Mouse (Mus musculus) spleen, adult 2 months (tissue): ENCODE measurements at regions not wholly inside any gene's neighbourhood (a gene's known extent, or its start where the extent isn't known, plus 50 kb on each side); places are given as distances from the start of the nearest gene placed in this dataset.

Experiments used
- DNase-seq, 2 experiments: peaks; one replicate each; pipeline versions ENCODE4 v3.0.0 to v3.0.0-alpha.2; 2012 to 2021; ENCODE audit warnings: low spot score in 2 of 2, low read depth in 1 of 2
- H3K27ac ChIP-seq: fragments of 200-500 bp; 2 replicates; pipeline ENCODE4 v1.5.1; 2012; ENCODE audit warnings: low read length, inconsistent platforms; ENCODE audit not compliant: insufficient read depth
- H3K27me3 ChIP-seq: fragments of 200-500 bp; 2 replicates; pipeline ENCODE4 v1.6.1; 2012; ENCODE audit warnings: mild to moderate bottlenecking, moderate library complexity, low read length, inconsistent platforms; ENCODE audit not compliant: control insufficient read depth, insufficient read depth
- H3K36me3 ChIP-seq: fragments of 200-500 bp; 2 replicates; pipeline ENCODE4 v1.6.1; 2012; ENCODE audit warnings: mild to moderate bottlenecking, low read length, inconsistent platforms; ENCODE audit not compliant: control insufficient read depth, insufficient read depth
- H3K4me1 ChIP-seq: fragments of 200-500 bp; 2 replicates; pipeline ENCODE4 v1.6.1; 2011; ENCODE audit warnings: inconsistent platforms; ENCODE audit not compliant: control insufficient read depth, insufficient read depth, insufficient read length
- H3K4me3 ChIP-seq: fragments of 200-500 bp; 2 replicates; pipeline ENCODE4 v1.5.1; 2011; ENCODE audit warnings: mild to moderate bottlenecking, inconsistent platforms; ENCODE audit not compliant: insufficient read depth, insufficient read length; ENCODE audit errors: extremely low read depth
- CTCF ChIP-seq: fragments of 200-500 bp; IDR thresholded peaks from 2 replicates; pipeline ENCODE4 v1.5.1; 2011; ENCODE audit warnings: mild to moderate bottlenecking, inconsistent platforms; ENCODE audit not compliant: insufficient read depth, insufficient read length, insufficient replicate concordance; ENCODE audit errors: extremely low read depth
- POLR2A ChIP-seq: fragments of 200-500 bp; IDR thresholded peaks from 2 replicates; pipeline ENCODE4 v1.6.1; 2011; ENCODE audit warnings: low read depth, low read length, inconsistent platforms
- WGBS: fragments of 180-500 bp; shearing (Covaris S2); methylation state at CpG from one replicate; pipeline ENCODE4 v1.1.7; 2018; 5-methylcytosine and 5-hydroxymethylcytosine counted together

GRCm38 (mm10) chr16:9514538-9514937, 480.8 kb downstream of the Grin2a start:
- 54% methylated on average over 4 of the region's 4 CpGs for WGBS
- Histone ChIP-seq H3K27me3 (no peaks in the 10 kb centered on the region), H3K27ac (no peak overlapping the region), H3K4me3 (no peak overlapping the region), H3K36me3 (no peaks in the 10 kb centered on the region), H3K4me1 (no peaks in the 10 kb centered on the region)
- no peak for TF ChIP-seq CTCF
- TF ChIP-seq POLR2A: no peak
- no peak for DNase-seq
